Mouse (Mus musculus) frontal cortex, postnatal 36 days (tissue): ENCODE measurements around the gene Il10rb.
A peak's percentile ranks its signal among the peaks of the same experiment; 100 is the strongest.
"Not testable (repeated sequence)": the region's sequence is repeated elsewhere in the genome, so short reads cannot be mapped to it uniquely, and the experiment has no call there.

Experiments
- DNase-seq, 2 experiments: peaks; one replicate each; pipeline ENCODE4 v3.0.0; 2022; ENCODE audit warnings: low spot score in 2 of 2

Il10rb gene

DNA sequence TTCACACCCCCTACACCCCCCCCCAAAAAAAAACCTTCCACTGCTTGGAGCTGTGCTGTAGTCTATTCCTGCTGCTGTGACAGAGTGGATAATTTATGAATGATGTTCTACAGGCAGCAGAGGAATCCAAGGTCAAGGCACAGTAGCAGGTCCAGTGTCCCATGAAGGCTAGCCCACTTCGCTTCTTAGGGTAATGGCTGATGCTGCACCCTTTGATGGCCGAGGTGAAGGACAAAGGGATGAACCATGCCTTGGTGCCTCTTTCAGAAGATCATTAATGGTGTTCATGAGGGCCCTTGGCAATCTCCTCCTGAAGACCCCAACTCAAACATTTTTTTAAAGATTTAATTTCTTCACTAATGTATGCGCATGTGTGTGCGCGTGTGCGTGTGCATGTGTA, 10.4 kb downstream of the Il10rb start:
- DNase-seq: no peak

DNA sequence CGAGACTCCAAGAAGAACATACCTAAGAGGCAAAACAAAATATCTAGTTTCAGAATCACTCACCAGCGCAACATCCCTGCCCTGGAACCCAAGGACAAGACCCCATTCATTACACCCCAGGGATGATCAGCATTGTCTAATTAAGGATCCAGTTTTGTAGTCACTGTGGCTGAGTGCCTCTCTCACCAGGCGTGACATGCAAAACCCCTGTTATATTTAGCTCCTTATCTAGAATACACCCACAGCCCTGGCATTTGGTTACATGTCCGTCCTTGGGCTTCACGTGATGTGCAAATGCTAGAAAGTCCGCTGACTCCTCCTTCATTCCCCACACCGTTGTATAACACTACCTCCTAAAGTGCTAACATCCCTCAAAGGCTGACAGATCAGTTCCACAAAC, 11.0 kb downstream of the Il10rb start:
- DNase-seq: no peak

DNA sequence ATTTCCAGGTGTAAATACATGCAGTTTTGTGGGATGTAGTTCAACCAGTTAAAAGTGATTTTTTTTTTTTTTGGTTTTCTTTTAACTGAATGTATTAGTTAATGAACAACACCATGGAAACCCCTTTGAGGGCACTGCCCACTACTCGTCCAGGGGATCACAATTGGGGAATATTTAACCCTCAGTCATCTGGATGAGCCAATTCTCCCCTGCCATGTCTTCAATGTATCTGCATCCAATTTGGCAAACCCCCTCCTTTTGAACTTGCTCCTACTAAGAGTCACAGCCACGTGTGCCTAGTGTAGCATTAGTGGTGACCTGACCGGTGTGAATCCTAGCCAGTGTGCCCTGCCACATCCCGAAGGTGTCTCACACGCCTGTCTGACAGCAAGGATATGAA, 12.6 kb downstream of the Il10rb start:
- no peak for DNase-seq

GRCm38 (mm10) chr16:91425816-91426215, 19.9 kb downstream of the Il10rb start:
- DNase-seq: no peak

- DNase-seq: no peak
These were observed 20.6 kb downstream of the Il10rb start for GRCm38 (mm10) chr16:91426586-91426985.

- no peak for DNase-seq
These were observed 21.5 kb downstream of the Il10rb start for GRCm38 (mm10) chr16:91427461-91427860.

- no peak for DNase-seq
These were observed 22.4 kb downstream of the Il10rb start for GRCm38 (mm10) chr16:91428259-91428865.

- no peak for DNase-seq
These were observed 26.9 kb downstream of the Il10rb start for GRCm38 (mm10) chr16:91432720-91433328.

- DNase-seq: no peak
These were observed 27.5 kb downstream of the Il10rb start for GRCm38 (mm10) chr16:91433329-91433933.

- no peak for DNase-seq
These were observed 28.2 kb downstream of the Il10rb start for GRCm38 (mm10) chr16:91434119-91434518.

GRCm38 (mm10) chr16:91438081-91438480, 32.1 kb downstream of the Il10rb start:
- DNase-seq: no peak

DNA sequence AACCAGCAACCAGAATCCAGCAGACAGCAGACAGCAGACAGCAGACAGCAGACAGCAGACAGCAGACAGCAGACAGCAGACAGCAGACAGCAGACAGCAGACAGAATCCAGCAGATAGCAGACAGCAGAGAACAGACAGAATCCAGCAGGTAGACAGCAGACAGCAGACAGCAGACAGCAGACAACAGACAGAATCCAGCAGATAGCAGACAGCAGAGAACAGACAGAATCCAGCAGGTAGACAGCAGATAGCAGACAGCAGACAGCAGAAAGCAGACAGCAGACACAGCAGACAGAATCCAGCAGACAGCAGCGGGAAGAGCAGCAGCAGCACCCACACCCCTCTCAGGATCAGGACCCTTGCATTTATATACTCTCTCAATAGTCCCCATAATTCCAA, 32.6 kb downstream of the Il10rb start:
- not testable (repeated sequence) for DNase-seq

DNA sequence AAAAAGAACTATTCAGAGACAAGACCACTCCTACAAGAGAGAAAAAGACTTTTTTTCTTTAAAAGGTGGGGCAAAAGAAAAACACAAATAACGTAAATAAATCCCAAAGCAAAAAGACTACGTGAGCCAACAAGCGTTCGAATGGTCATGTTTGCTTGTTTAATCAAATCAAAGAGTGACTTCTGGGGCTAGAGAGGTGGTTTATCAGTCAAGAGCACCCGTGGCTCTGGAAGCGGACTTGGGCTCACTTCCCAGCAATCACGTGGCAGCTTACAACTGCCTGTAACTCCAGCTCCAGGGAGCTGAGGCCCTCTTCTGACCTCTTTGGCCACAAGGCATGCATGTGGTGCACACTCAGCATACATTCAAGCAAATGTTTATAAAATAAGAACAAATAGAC, 35.4 kb downstream of the Il10rb start:
- no peak for DNase-seq

- no peak for DNase-seq
These were observed 35.9 kb downstream of the Il10rb start for GRCm38 (mm10) chr16:91441811-91442240.

GRCm38 (mm10) chr16:91442446-91442845, 36.5 kb downstream of the Il10rb start:
- DNase-seq: peak in 1 of 2 experiments; percentile 34

- DNase-seq: no peak
These were observed 37.2 kb downstream of the Il10rb start for GRCm38 (mm10) chr16:91443211-91443611.

- no peak for DNase-seq
These were observed 38.9 kb downstream of the Il10rb start for GRCm38 (mm10) chr16:91444847-91445246.

DNA sequence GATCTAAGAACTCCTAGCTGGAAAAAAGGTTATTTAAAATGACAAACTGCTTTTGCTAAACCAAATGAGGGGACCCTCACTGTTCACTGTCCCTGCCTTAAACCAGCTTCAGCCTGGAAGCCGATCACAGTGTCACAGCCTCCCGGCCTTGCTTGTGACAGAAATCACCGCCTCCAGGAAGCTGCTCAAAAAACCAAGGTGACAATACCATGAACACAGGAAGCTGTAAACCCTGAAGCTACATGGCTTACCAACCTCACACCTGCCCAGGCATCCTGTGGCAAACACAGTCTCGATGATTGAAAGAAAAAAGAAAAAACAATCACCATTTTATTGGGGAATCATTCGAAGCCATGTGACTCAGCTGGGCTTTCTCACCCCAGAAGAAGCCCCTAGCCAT, 39.6 kb downstream of the Il10rb start:
- DNase-seq: no peak

- no peak for DNase-seq
These were observed 41.0 kb downstream of the Il10rb start for GRCm38 (mm10) chr16:91446778-91447511.

GRCm38 (mm10) chr16:91447512-91447900, 41.5 kb downstream of the Il10rb start:
- DNase-seq: no peak

DNA sequence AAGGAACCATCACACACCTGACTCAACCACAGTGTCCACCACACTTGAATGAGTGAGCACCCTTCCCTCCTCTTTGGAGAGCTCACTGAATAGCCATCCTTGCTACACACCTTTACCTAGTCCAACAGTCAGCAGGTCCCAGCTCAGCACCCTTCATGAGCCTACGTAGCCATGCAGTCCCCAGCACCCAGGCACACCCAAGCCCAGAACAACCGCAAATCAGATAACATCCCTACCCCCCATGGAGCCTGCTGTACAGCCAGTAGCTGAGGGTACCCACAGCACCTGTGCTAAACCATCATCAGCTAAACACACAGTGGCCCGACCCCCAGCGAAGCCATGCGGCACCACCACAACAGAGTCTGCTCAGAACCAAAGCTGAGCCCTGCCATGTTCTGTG, 42.1 kb downstream of the Il10rb start:
- DNase-seq: no peak

DNA sequence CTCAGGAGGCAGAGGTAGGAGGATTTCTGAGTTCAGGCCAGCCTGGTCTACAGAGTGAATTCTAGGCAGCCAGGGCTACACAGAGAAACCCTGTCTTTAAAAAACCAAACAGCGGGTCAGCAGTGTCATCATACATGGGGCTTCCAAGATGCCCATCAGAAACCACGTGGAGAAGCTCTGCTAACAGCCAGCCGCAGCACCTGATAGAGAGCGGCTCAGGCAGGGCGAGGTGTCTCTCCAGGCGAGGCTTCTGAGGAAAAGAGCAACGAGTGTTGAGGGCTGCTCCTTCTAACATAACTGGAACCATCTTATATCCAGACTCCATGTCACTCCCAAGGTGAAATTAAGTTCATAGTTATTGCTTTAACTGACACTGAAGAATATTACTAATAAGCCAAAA, 42.9 kb downstream of the Il10rb start:
- DNase-seq: no peak
